Mouse (Mus musculus): ENCODE data around the gene Iqcb1.
A peak's percentile ranks its signal among the peaks of the same experiment; 100 is the strongest.

The Iqcb1 gene

GRCm38 (mm10) chr16:36875276-36875851, 47.2 kb downstream of the Iqcb1 start:
- peak in 1 of 2 experiments; percentile 63 for DNase-seq (ENCODE audit: low spot score in 2 of 2)

GRCm38 (mm10) chr16:36877316-36877715, 49.1 kb downstream of the Iqcb1 start:
- DNase-seq (ENCODE audit: low spot score in 2 of 2) = no peak

GRCm38 (mm10) chr16:36882737-36883343, 54.7 kb downstream of the Iqcb1 start:
- DNase-seq (ENCODE audit: low spot score in 2 of 2) = no peak

GRCm38 (mm10) chr16:36884881-36885280, 56.7 kb downstream of the Iqcb1 start:
- DNase-seq (ENCODE audit: low spot score in 2 of 2) = no peak

GRCm38 (mm10) chr16:36885912-36886311, 57.7 kb downstream of the Iqcb1 start:
- no peak for DNase-seq (ENCODE audit: low spot score in 2 of 2)

GRCm38 (mm10) chr16:36887546-36887945, 59.4 kb downstream of the Iqcb1 start:
- DNase-seq (ENCODE audit: low spot score in 2 of 2) = peak in 1 of 2 experiments; percentile 34

GRCm38 (mm10) chr16:36890559-36890958, 62.4 kb downstream of the Iqcb1 start:
- DNase-seq (ENCODE audit: low spot score in 2 of 2) = no peak

GRCm38 (mm10) chr16:36891415-36891814, 63.2 kb downstream of the Iqcb1 start:
- DNase-seq (ENCODE audit: low spot score in 2 of 2) = no peak

GRCm38 (mm10) chr16:36893317-36893716, 65.1 kb downstream of the Iqcb1 start:
- no peak for DNase-seq (ENCODE audit: low spot score in 2 of 2)

- no peak for DNase-seq (ENCODE audit: low spot score in 2 of 2)
Observed at GRCm38 (mm10) chr16:36896712-36897111, 68.5 kb downstream of the Iqcb1 start.

GRCm38 (mm10) chr16:36903156-36903555, 75.0 kb downstream of the Iqcb1 start:
- DNase-seq (ENCODE audit: low spot score in 2 of 2) = no peak

- DNase-seq (ENCODE audit: low spot score in 2 of 2) = no peak
Observed at GRCm38 (mm10) chr16:36911909-36912308, 83.7 kb downstream of the Iqcb1 start.

- DNase-seq (ENCODE audit: low spot score in 2 of 2) = no peak
Observed at GRCm38 (mm10) chr16:36912311-36912710, 84.1 kb downstream of the Iqcb1 start.

GRCm38 (mm10) chr16:36914195-36914594, 86.0 kb downstream of the Iqcb1 start:
- no peak for DNase-seq (ENCODE audit: low spot score in 2 of 2)

- peak in 1 of 2 experiments; percentile 19 for DNase-seq (ENCODE audit: low spot score in 2 of 2)
Observed at GRCm38 (mm10) chr16:36918505-36918904, 90.3 kb downstream of the Iqcb1 start.

GRCm38 (mm10) chr16:36920410-36920809, 92.2 kb downstream of the Iqcb1 start:
- no peak for DNase-seq (ENCODE audit: low spot score in 2 of 2)

GRCm38 (mm10) chr16:36921067-36921613, 93.0 kb downstream of the Iqcb1 start:
- peak in 1 of 2 experiments; percentile 35 for DNase-seq (ENCODE audit: low spot score in 2 of 2)

- peak in 1 of 2 experiments; percentile 47 for DNase-seq (ENCODE audit: low spot score in 2 of 2)
Observed at GRCm38 (mm10) chr16:36921980-36922379, 93.8 kb downstream of the Iqcb1 start.
